Mouse (Mus musculus): ENCODE measurements around the gene 2900011O08Rik.

GRCm38 (mm10) chr16:13983161-13983560 is 3.2 kb upstream of the 2900011O08Rik start:
- TF ChIP-seq POLR2A (IDR thresholded peaks at IDR 0.05; ENCODE audit: insufficient read depth, low read depth, low read length) (no peak), CTCF (IDR thresholded peaks at IDR 0.05) (no peak), EP300 (IDR thresholded peaks at IDR 0.05; ENCODE audit: insufficient read depth, low read depth, low read length) (no peak)
